Mouse (Mus musculus) testis, adult 2 months (tissue): ENCODE data around the gene Crim1. TPM values are rescaled to one million over a fixed set of nuclear protein-coding genes. Genes with fewer than 3 reads are reported as not detected.

Experiments
- H3K27ac ChIP-seq: fragments of 200-500 bp; 2 replicates; pipeline ENCODE4 v1.5.1; 2012; ENCODE audit warnings: low read depth, low read length; ENCODE audit not compliant: control insufficient read depth, insufficient read depth
- H3K27me3 ChIP-seq: fragments of 200-500 bp; 2 replicates; pipeline ENCODE4 v1.6.1; 2012; ENCODE audit warnings: mild to moderate bottlenecking, low read length, moderate library complexity; ENCODE audit not compliant: control insufficient read depth, insufficient read depth
- H3K36me3 ChIP-seq: fragments of 200-500 bp; 2 replicates; pipeline ENCODE4 v1.6.1; 2012; ENCODE audit warnings: mild to moderate bottlenecking, low read length; ENCODE audit not compliant: control insufficient read depth, insufficient read depth
- H3K4me1 ChIP-seq: fragments of 200-500 bp; 2 replicates; pipeline ENCODE4 v1.6.1; 2012; ENCODE audit warnings: low read length; ENCODE audit not compliant: control insufficient read depth, insufficient read depth
- H3K4me3 ChIP-seq: fragments of 200-500 bp; 2 replicates; pipeline ENCODE4 v1.5.1; 2012; ENCODE audit warnings: low read depth, mild to moderate bottlenecking, low read length, moderate library complexity, mixed read lengths; ENCODE audit not compliant: control insufficient read depth
- CTCF ChIP-seq: fragments of 200-500 bp; IDR thresholded peaks from 2 replicates; pipeline ENCODE4 v1.5.1; 2012; ENCODE audit warnings: low read depth, mild to moderate bottlenecking, inconsistent platforms, low read length, moderate library complexity; ENCODE audit not compliant: control insufficient read depth, insufficient read depth, insufficient replicate concordance
- POLR2A ChIP-seq: fragments of 200-500 bp; IDR thresholded peaks from 2 replicates; pipeline ENCODE4 v1.6.1; 2012; ENCODE audit warnings: low read depth, mild to moderate bottlenecking, inconsistent platforms, low read length, moderate library complexity; ENCODE audit not compliant: control insufficient read depth
- polyA plus RNA-seq: library from polyadenylated mRNA; depleted of rRNA; stranded (reverse); fragments of >200 nt; gene quantifications from 2 replicates; pipeline ENCODE4 v1.2.3, GENCODE M21; 2012

Gene Crim1
- polyA plus RNA-seq, 1 experiment = 3.5 TPM

DNA sequence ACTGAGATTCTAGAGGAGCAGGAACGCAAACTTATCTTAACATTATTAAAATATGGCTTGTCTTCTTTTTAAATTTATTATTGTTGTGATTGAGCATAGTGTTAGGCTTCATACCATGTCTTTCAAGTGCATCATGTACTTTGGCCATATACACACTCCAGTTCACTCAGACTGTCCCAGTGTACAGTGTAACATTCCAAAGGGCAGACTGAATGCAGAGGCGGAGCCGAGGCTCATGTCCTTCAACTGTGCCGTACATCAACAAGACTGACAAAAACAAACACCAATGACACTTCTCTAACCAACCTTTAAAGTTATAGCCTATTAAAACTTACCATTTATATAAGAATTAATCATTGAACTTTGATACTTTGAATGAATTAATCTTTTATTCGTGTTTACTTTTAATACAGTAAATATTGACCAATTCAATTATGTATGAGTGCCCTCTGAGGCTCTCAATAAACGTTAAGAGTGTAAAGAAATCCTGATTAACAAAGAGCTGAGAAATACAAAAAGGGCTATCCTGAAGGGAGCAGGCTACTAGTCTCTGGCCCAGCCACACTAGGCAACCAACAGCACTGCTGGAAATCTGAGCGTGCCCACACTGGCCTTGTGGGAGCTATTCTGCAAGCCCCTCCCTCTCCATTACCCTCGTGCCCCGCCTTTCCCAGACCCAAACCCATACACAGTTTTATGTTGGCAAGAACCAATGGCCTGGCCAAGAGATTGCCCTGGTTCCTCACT is 188.2 kb downstream of the Crim1 start:
- no peaks in the 10 kb centered on the region for H3K36me3 ChIP-seq
- TF ChIP-seq CTCF = no peak
- TF ChIP-seq POLR2A = no peak
- no peaks in the 10 kb centered on the region for H3K27me3 ChIP-seq
- no peaks in the 10 kb centered on the region for H3K4me1 ChIP-seq
- H3K27ac ChIP-seq = no peak overlapping the region
- no peak overlapping the region for H3K4me3 ChIP-seq

DNA sequence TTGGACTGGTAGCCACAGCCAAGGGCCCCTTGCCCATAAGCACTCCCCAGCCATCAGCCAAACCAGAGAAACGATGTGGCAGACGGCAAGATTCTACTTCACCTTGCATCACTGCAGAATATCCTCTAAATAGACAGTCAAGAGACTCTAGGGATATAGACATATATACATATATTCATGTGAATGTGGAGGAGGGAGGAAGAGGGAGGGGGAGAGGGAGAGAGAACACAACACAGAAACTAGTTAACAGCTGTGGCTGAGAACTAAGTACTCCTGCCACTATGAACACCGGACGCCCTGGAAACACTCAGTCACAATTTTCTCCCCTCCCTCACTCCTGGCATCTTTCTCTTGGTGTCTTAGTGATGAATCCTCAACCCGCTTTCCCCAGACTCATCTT is 189.5 kb downstream of the Crim1 start:
- no peaks in the 10 kb centered on the region for H3K4me1 ChIP-seq
- no peaks in the 10 kb centered on the region for H3K36me3 ChIP-seq
- TF ChIP-seq CTCF = no peak
- no peak for TF ChIP-seq POLR2A
- no peaks in the 10 kb centered on the region for H3K27me3 ChIP-seq
- H3K27ac ChIP-seq = no peak overlapping the region
- H3K4me3 ChIP-seq = no peak overlapping the region

DNA sequence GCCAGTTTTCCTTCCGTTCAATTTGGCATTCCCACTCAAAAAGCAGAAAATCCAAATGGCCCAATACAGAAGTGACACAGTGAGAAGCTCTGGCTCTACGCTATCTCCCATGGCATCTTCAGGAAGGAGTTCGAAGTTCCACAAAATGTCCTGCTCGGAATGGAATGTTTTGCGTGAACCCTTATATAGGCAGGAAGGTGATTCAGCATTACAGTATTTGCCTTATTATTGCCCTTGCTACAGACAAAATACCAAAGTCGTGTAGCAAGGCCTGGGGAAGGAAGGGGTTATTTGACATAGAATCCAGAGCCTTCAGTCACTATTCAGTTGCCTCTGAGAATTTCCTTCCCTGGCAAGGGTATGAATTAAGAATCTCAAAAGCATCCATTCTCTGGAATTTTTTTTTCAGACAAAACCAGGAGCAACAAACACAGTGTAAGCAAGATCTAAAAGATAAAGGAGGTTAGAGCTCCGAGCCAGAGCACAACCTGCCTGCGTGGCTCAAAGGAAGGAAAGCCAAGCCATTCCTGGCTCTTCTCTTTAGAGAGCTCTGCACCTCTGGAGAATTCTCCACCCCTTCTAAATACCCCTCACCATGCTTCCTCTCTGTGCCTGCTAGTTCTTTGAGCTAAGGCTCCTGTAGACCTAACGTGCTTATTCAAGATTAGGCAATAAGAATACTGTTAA is 192.5 kb downstream of the Crim1 start:
- Histone ChIP-seq H3K36me3 (no peaks in the 10 kb centered on the region), H3K4me1 (no peaks in the 10 kb centered on the region), H3K27ac (no peak overlapping the region), H3K4me3 (no peak overlapping the region), H3K27me3 (no peaks in the 10 kb centered on the region)
- no peak for TF ChIP-seq CTCF
- no peak for TF ChIP-seq POLR2A

DNA sequence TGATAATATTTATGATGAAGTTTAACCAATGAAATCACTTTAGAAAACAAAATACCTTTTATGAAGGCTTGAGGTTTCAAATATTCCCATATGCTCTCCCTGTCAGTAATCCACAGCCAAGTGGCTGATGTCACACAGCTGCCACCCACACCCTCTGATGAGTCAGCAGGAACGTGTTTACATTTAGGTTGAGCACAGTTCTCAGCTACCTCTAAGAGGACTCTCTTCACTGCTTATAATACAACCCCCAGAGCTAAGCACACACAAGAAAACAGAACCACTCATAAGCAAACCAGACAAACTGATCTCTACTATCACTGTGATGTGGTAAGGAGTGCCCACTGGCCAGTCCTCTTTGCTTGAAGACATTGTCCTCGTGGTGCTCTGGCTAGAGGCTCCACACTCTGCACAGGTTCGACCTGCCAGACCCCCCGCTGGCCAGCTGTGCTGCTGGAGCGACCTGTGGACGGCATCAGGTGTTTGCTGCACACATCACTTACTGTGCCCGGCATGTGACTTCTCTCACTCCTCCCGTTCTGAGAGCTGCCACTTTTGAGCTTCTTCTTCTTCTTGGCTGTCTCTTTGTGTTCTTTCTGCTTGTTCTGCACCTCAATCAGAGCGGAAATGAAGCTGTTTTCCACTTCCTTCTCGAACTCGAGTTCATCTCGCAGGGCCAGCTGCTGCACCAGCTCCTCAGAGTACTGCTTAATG is 200.2 kb downstream of the Crim1 start:
- Histone ChIP-seq H3K4me3 (no peak overlapping the region), H3K4me1 (no peaks in the 10 kb centered on the region; the same call in 1 of the 2 replicates), H3K27me3 (no peaks in the 10 kb centered on the region), H3K27ac (no peak overlapping the region), H3K36me3 (no peaks in the 10 kb centered on the region)
- no peak for TF ChIP-seq POLR2A
- TF ChIP-seq CTCF = no peak

DNA sequence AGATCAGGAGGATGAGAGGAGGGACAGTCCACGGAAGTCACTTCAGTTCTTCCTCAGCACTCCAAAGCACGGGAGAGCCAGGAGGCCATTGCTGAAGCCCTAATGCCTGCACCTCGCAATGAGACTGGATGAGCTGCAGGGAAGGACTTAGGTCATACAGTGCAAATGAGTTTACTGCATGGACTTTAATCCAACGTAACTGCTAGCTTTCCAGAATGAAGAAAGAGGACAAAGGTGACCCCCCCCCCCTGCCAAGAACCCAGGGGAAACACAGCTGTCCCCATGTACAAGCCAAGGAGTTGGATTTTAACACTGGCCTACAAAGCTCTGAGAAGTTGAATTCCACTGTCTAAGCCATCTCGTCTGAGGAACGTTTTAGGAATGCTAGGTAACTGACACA is 201.3 kb downstream of the Crim1 start:
- Histone ChIP-seq H3K27me3 (no peaks in the 10 kb centered on the region), H3K36me3 (no peaks in the 10 kb centered on the region), H3K27ac (no peak overlapping the region), H3K4me3 (no peak overlapping the region), H3K4me1 (no peaks in the 10 kb centered on the region; the same call in 1 of the 2 replicates)
- TF ChIP-seq POLR2A (no peak), CTCF (no peak)

DNA sequence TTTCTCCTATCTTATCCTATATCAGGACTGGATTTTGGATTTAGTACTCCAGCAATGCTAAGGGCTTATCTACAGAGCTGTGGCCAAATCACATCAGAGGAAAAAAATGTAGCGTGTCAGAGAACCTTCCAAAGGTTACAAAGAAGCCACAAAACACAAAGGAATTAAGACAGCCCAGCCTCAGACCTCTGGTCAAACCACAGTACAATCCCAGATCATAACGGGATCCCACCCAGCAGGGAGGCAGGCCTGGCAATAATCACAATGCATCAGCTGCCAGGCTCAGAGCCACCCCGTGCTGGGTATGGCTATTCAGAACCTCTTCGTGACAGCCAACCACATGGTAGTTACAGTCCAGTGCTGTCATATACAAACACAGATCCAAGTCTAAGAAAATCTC is 201.7 kb downstream of the Crim1 start:
- H3K27me3 ChIP-seq = no peaks in the 10 kb centered on the region
- H3K36me3 ChIP-seq = no peaks in the 10 kb centered on the region
- no peak overlapping the region for H3K27ac ChIP-seq
- TF ChIP-seq POLR2A (no peak), CTCF (no peak)
- H3K4me1 ChIP-seq = no peaks in the 10 kb centered on the region; the same call in 1 of the 2 replicates
- no peak overlapping the region for H3K4me3 ChIP-seq

DNA sequence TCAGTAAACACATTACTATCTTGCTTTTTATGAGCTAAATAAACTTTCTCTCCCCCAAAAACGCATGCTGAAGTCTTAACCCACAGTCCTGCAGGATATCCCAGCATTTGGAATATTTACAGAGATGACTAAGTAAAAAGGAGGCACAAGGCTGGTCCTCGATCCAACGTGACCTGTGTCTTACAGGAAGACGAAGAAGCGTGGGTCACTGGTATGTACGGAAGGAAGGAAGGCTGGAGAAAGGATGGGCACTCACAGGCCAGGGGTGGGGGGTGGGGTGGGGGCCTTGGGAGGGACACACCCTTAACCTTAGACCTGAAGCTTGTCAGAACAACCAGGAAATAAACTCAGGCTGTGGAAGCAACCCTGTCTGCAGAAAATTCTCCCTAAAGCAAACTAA is 202.1 kb downstream of the Crim1 start:
- Histone ChIP-seq H3K4me3 (no peak overlapping the region), H3K36me3 (no peaks in the 10 kb centered on the region), H3K27me3 (no peaks in the 10 kb centered on the region), H3K4me1 (no peaks in the 10 kb centered on the region; the same call in 1 of the 2 replicates), H3K27ac (no peak overlapping the region)
- TF ChIP-seq POLR2A (no peak), CTCF (no peak)
